Mouse (Mus musculus): ENCODE measurements at regions not wholly inside any gene's neighbourhood (a gene's known extent, or its start where the extent isn't known, plus 50 kb on each side); places are given as distances from the start of the nearest gene placed in this dataset.

DNA sequence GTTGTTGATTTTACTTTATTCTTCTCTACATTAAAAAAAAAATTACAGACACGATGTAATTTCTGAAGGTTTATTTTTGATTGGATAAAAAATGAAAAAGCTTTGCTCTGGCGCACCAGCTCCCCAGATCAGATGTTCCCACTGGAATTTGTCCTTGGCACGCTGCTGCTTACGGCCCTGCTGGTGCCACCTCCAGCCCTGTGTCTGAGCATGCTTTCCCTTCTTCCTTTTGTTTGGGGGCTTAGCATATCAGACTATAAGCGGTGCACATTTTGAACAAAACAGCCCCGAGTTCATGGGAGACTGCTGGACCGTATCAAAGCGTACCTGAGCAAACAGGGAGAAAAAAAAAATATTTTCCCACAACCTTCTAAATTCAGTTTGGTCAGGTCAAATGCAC, 291.2 kb downstream of the Lrig3 start:
- TF ChIP-seq CTCF (IDR thresholded peaks at IDR 0.05; ENCODE audit: low read depth) (no peak), EP300 (IDR thresholded peaks at IDR 0.05; ENCODE audit: low read depth) (no peak)

Data from heart, postnatal 0 days (tissue).